ENCODE assay signal across 9 mouse cellular contexts in the genomic region with DNA sequence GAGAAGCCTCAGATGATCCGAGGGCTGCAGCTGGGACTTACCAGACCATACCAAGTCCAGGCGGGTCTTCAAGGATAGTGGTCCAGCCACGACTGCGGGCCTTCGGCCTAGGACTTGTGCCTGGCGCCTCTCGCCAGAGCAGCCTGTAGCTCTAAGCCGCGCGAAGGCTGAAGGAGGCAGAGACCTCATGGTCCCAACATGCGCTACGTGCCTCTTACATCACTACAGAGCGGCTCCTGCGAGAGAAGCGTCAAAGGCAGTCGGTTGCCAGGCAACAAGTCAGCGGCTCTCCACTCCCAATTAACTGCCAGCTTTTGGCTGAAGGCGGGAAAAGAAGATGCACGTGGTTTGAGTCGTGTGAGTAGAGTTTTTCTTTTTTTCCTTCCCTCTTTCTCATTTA. TPM values are rescaled to one million over a fixed set of nuclear protein-coding genes. Genes with fewer than 3 reads are reported as not detected.
DNase-seq lines count a peak whose midpoint lies in the region; ATAC-seq and TF ChIP-seq lines count a peak whose summit lies in the region.
"Had no signal": no experiment of that assay in that cellular context is flagged by ENCODE, and none has a peak within 500 bp of the region (broad histone marks: within the 10 kb centered on the region; RNA-seq: fewer than 3 reads in every experiment).

No protein-coding gene starts in this region.

- peak; percentile 93 for DNase-seq in ES-CJ7 (ENCODE audit: low read depth, low spot score)
- peak; percentile 63 for DNase-seq in brain, embryonic 18.5 days (ENCODE audit: low read depth, low spot score)
- DNase-seq in left cerebral cortex, postnatal 4 days: peak; percentile 32
- peak; percentile 83 for DNase-seq in right cerebral cortex, adult 18-20 months
- no peak for DNase-seq in yolk sac, embryonic 10.5 days (ENCODE audit: low spot score)
- DNase-seq in thymus, adult 2 months: no peak
- no peak for DNase-seq in thymus, postnatal 10 days (ENCODE audit: low spot score in 2 of 2)

- H3K4me1 ChIP-seq in hindbrain, embryonic 13.5 days (replicated peaks): peaks cover 7% of the 10 kb centered on the region
- H3K4me1 ChIP-seq in thymus, adult 2 months (replicated peaks; ENCODE audit: control insufficient read depth, insufficient read depth, low read length): 0 out of 2 replicates have a peak, but pooled peaks cover 2% of the 10 kb centered on the region

- no peaks in the 10 kb centered on the region for H3K27me3 ChIP-seq in hindbrain, embryonic 13.5 days
- no peaks in the 10 kb centered on the region for H3K27me3 ChIP-seq in thymus, adult 2 months (ENCODE audit: control insufficient read depth, insufficient read depth, low read length)

- H3K4me2 ChIP-seq in hindbrain, embryonic 13.5 days: peak overlapping the region; percentile 26; the same call in 1 of the 2 replicates

- no peak overlapping the region for H3K27ac ChIP-seq in hindbrain, embryonic 13.5 days
- no peak overlapping the region for H3K27ac ChIP-seq in thymus, adult 2 months (ENCODE audit: control insufficient read depth, insufficient read depth, low read length)

- no peaks in the 10 kb centered on the region for H3K9me3 ChIP-seq in hindbrain, embryonic 13.5 days

- no peak for TF ChIP-seq CTCF in thymus, adult 2 months (IDR thresholded peaks at IDR 0.05; ENCODE audit: borderline replicate concordance, control insufficient read depth, extremely low read depth, insufficient read depth, low read length, poor library complexity)

- H3K4me3 ChIP-seq in hindbrain, embryonic 13.5 days: no peak overlapping the region
- H3K4me3 ChIP-seq in thymus, adult 2 months (ENCODE audit: control insufficient read depth, insufficient read depth, low read length): no peak overlapping the region

- no peak for TF ChIP-seq POLR2A in thymus, adult 2 months (IDR thresholded peaks at IDR 0.05; ENCODE audit: control insufficient read depth, extremely low read depth, insufficient read depth, low read length, poor library complexity)

- 37% methylated on average over 20 of the region's 20 CpGs for WGBS in hindbrain, embryonic 13.5 days
- WGBS in thymus, adult 2 months: 71% methylated on average over 20 of the region's 20 CpGs

- intact Hi-C loops in left cerebral cortex, postnatal 4 days (cut with DNase I): loop anchor here (5.0 to 10.0 kb wide), 2 partner anchors 88 to 360 kb away; no protein-coding TSS in a partner anchor

- H3K36me3 ChIP-seq in hindbrain, embryonic 13.5 days: peaks cover 15% of the 10 kb centered on the region
- H3K36me3 ChIP-seq in thymus, adult 2 months (ENCODE audit: control insufficient read depth, insufficient read depth, low read length): no peaks in the 10 kb centered on the region

- no peak for ATAC-seq in hindbrain, embryonic 13.5 days (ENCODE audit: low FRiP score)

- 0 out of 2 replicates have a peak overlapping the region, but pooled peaks have one; percentile 49 for H3K9ac ChIP-seq in hindbrain, embryonic 13.5 days

RNA-seq across cellular contexts. Expression of a gene that starts 10.3 kb away (rescaled TPM):
- polyA plus RNA-seq in hindbrain, embryonic 13.5 days (2015; fragmentation: Nextera tagmentation; extraction: Ambion mirVana): 11.1 TPM in 2 replicates
- 10 to 100 TPM; 44.9 to 45.4 TPM for total RNA-seq in left cerebral cortex, postnatal 4 days (2021)
- 50.3 and 78.1 TPM in 2 replicates for polyA plus RNA-seq in thymus, adult 2 months (2012; rRNA removed)

RNA-seq across cellular contexts. Expression of a gene that starts 34.9 kb away (rescaled TPM):
- 31.1 and 31.2 TPM in 2 replicates for polyA plus RNA-seq in hindbrain, embryonic 13.5 days (2015; fragmentation: Nextera tagmentation; extraction: Ambion mirVana)
- total RNA-seq in left cerebral cortex, postnatal 4 days (2021): 10 to 100 TPM; 31.2 to 34.1 TPM
- 65.6 and 74.4 TPM in 2 replicates for polyA plus RNA-seq in thymus, adult 2 months (2012; rRNA removed)

RNA-seq across cellular contexts. Expression of a gene that starts 51.5 kb away (rescaled TPM):
- polyA plus RNA-seq in hindbrain, embryonic 13.5 days (2015; fragmentation: Nextera tagmentation; extraction: Ambion mirVana): not detected in 2 replicates
- not detected for total RNA-seq in left cerebral cortex, postnatal 4 days (2021)
- polyA plus RNA-seq in thymus, adult 2 months (2012; rRNA removed): not detected in 2 replicates
- polyA plus RNA-seq: liver, embryonic 16.5 days had no signal

RNA-seq across cellular contexts. Expression of a gene that starts 54.8 kb away (rescaled TPM):
- 0.13 and 0.28 TPM in 2 replicates for polyA plus RNA-seq in hindbrain, embryonic 13.5 days (2015; fragmentation: Nextera tagmentation; extraction: Ambion mirVana)
- total RNA-seq in left cerebral cortex, postnatal 4 days (2021): under 1 TPM; 0.42 to 0.64 TPM
- 0.10 TPM in 1 of 2 replicates, not detected in the other for polyA plus RNA-seq in thymus, adult 2 months (2012; rRNA removed)
- polyA plus RNA-seq: liver, embryonic 16.5 days had no signal

Comparison
In these comparisons a context has a peak if more than half of its experiments do, and no peak if none do; other contexts are left out.
1. DNase-seq: peak in ES-CJ7 (single experiment), brain, embryonic 18.5 days (single experiment), left cerebral cortex, postnatal 4 days (single experiment) and right cerebral cortex, adult 18-20 months (single experiment); none in yolk sac, embryonic 10.5 days (single experiment), thymus, adult 2 months (single experiment) and thymus, postnatal 10 days (0 of 2).